Mouse (Mus musculus) fibroblast of lung, adult 2 months (primary cell): ENCODE measurements at regions not wholly inside any gene's neighbourhood (a gene's known extent, or its start where the extent isn't known, plus 50 kb on each side); places are given as distances from the start of the nearest gene placed in this dataset.
A peak's percentile ranks its signal among the peaks of the same experiment; 100 is the strongest.

Experiments
- DNase-seq: peaks from one replicate; pipeline ENCODE4 v3.0.0-alpha.2; 2011; ENCODE audit warnings: low read depth

GRCm38 (mm10) chr2:64860113-64860512 lies 164.7 kb downstream of the Grb14 start:
- DNase-seq = no peak

GRCm38 (mm10) chr2:64853918-64854317 lies 170.9 kb downstream of the Grb14 start:
- DNase-seq = peak; percentile 53

- no peak for DNase-seq
Observed at GRCm38 (mm10) chr2:64852913-64853312, 171.9 kb downstream of the Grb14 start.

GRCm38 (mm10) chr2:64851096-64851495 lies 173.7 kb downstream of the Grb14 start:
- no peak for DNase-seq

GRCm38 (mm10) chr2:64850656-64851055 lies 174.1 kb downstream of the Grb14 start:
- DNase-seq = no peak

GRCm38 (mm10) chr2:64824494-64824893 lies 200.3 kb downstream of the Grb14 start:
- no peak for DNase-seq

GRCm38 (mm10) chr2:64823905-64824304 lies 200.9 kb downstream of the Grb14 start:
- DNase-seq = no peak

- DNase-seq = no peak
Observed at GRCm38 (mm10) chr2:64823074-64823473, 201.7 kb downstream of the Grb14 start.

- DNase-seq = no peak
Observed at GRCm38 (mm10) chr2:64818159-64818558, 206.6 kb downstream of the Grb14 start.
